Mouse (Mus musculus) CH12.LX (cell line): ENCODE measurements around the gene Rbm41. TPM values are rescaled to one million over a fixed set of nuclear protein-coding genes. Genes with fewer than 3 reads are reported as not detected.

Source experiments
- DNase-seq: peaks from one replicate; pipeline ENCODE4 v3.0.0-alpha.2; 2013; ENCODE audit errors: extremely low read depth
- H3K27ac ChIP-seq: 2 replicates; pipeline ENCODE4 v1.5.1; 2012; ENCODE audit warnings: low read depth, mild to moderate bottlenecking, control low read depth, moderate library complexity; ENCODE audit not compliant: insufficient read depth
- H3K27me3 ChIP-seq: replicated peaks from 2 replicates; pipeline ENCODE3; 2012; ENCODE audit warnings: inconsistent platforms
- H3K36me3 ChIP-seq, 2 experiments: replicated peaks in 1 of 2; 2 replicates each; pipeline versions ENCODE3 to v1.6.1; 2012; ENCODE audit warnings: inconsistent platforms in 1 of 2, low read length in 1 of 2, mild to moderate bottlenecking in 1 of 2, mixed read lengths in 1 of 2, moderate library complexity in 1 of 2; ENCODE audit not compliant: control insufficient read depth in 1 of 2, insufficient read depth in 1 of 2
- H3K4me1 ChIP-seq, 2 experiments: 2 replicates each; pipeline ENCODE4 v1.6.1; 2012; ENCODE audit warnings: inconsistent platforms in 1 of 2, moderate library complexity in 1 of 2; ENCODE audit not compliant: insufficient read depth in 2 of 2, control insufficient read depth in 1 of 2
- H3K4me2 ChIP-seq: 2 replicates; pipeline ENCODE4 v1.6.1; 2012; ENCODE audit warnings: low read depth, mild to moderate bottlenecking, control low read depth; ENCODE audit not compliant: poor library complexity, insufficient read depth, severe bottlenecking
- H3K4me3 ChIP-seq, 3 experiments: fragments of 150-350 bp in 1 of 3; sonication (generic) in 1 of 3; replicated peaks in 1 of 3; 2 replicates each; pipeline versions ENCODE3 to v1.5.1; 2011 to 2012; ENCODE audit warnings: low read depth in 2 of 3, low read length in 2 of 3, mild to moderate bottlenecking in 2 of 3, moderate library complexity in 2 of 3, control low read depth in 1 of 3, improper control_type of control experiment in 1 of 3, inconsistent platforms in 1 of 3, mixed read lengths in 1 of 3; ENCODE audit not compliant: poor library complexity in 1 of 3
- H3K79me2 ChIP-seq: replicated peaks from 2 replicates; pipeline ENCODE4 v1.6.1; 2012; ENCODE audit warnings: mild to moderate bottlenecking, moderate library complexity; ENCODE audit not compliant: control insufficient read depth, poor library complexity, insufficient read depth, severe bottlenecking; ENCODE audit errors: extremely low read depth
- H3K9ac ChIP-seq: 2 replicates; pipeline ENCODE4 v1.6.1; 2012; ENCODE audit warnings: low read depth, mild to moderate bottlenecking, control low read depth, moderate library complexity; ENCODE audit not compliant: insufficient read depth
- H3K9me3 ChIP-seq: replicated peaks from 2 replicates; pipeline ENCODE3; 2012; ENCODE audit warnings: low read length, inconsistent platforms, mixed read lengths
- CHD1 ChIP-seq: IDR thresholded peaks from 2 replicates; pipeline ENCODE4 v1.6.1; 2012; ENCODE audit warnings: low read depth, low read length, improper control_type of control experiment, inconsistent platforms
- CHD2 ChIP-seq: IDR thresholded peaks from 2 replicates; pipeline ENCODE4 v1.6.1; 2011; ENCODE audit warnings: low read length, improper control_type of control experiment
- JUND ChIP-seq: conservative IDR thresholded peaks from 2 replicates; pipeline ENCODE4 v1.6.1; 2011; ENCODE audit warnings: low read depth, low read length, improper control_type of control experiment
- MAX ChIP-seq: IDR thresholded peaks from 2 replicates; pipeline ENCODE4 v1.6.1; 2011; ENCODE audit warnings: low read length, improper control_type of control experiment
- MEF2A ChIP-seq: IDR thresholded peaks from 2 replicates; pipeline ENCODE4 v1.6.1; 2014; ENCODE audit warnings: low read depth, mild to moderate bottlenecking, inconsistent platforms, low read length, improper control_type of control experiment, borderline replicate concordance
- MXI1 ChIP-seq: IDR thresholded peaks from 2 replicates; pipeline ENCODE4 v1.6.1; 2011; ENCODE audit warnings: mild to moderate bottlenecking, low read depth, low read length, improper control_type of control experiment
- MYC ChIP-seq: IDR thresholded peaks from 2 replicates; pipeline ENCODE4 v1.6.1; 2011; ENCODE audit warnings: low read depth, mild to moderate bottlenecking, improper control_type of control experiment, low read length
- NELFE ChIP-seq: IDR thresholded peaks from 2 replicates; pipeline ENCODE4 v1.6.1; 2011; ENCODE audit warnings: low read depth, low read length, improper control_type of control experiment
- PAX5 ChIP-seq: IDR thresholded peaks from 2 replicates; pipeline ENCODE4 v1.6.1; 2012; ENCODE audit warnings: low read length, inconsistent platforms, mixed read lengths
- POLR2A ChIP-seq: IDR thresholded peaks from 2 replicates; pipeline ENCODE4 v1.6.1; 2011; ENCODE audit warnings: low read depth, mild to moderate bottlenecking, improper control_type of control experiment, low read length
- POLR2AphosphoS2 ChIP-seq: IDR thresholded peaks from 2 replicates; pipeline ENCODE4 v1.6.1; 2011; ENCODE audit warnings: low read depth, low read length, improper control_type of control experiment
- SIN3A ChIP-seq: IDR thresholded peaks from 2 replicates; pipeline ENCODE4 v1.6.1; 2012; ENCODE audit warnings: low read length, improper control_type of control experiment, inconsistent platforms
- USF1 ChIP-seq: IDR thresholded peaks from 2 replicates; pipeline ENCODE4 v1.6.1; 2014; ENCODE audit warnings: low read depth, mild to moderate bottlenecking, inconsistent platforms, low read length, improper control_type of control experiment
- USF2 ChIP-seq: conservative IDR thresholded peaks from 2 replicates; pipeline ENCODE4 v1.6.1; 2011; ENCODE audit warnings: low read depth, low read length, improper control_type of control experiment
- dilution Hi-C: fragments of 300-500 bp; cut with MboI; formaldehyde crosslinking; loops from 2 replicates; pipeline ENCODE4 v1.14.3; 2020; ENCODE audit warnings: low sequenced_read_pairs; ENCODE audit not compliant: extremely low pct_unique_long_range_greater_than_20kb, extremely low pct_ligation_motif_present
- in situ Hi-C: fragments of 300-500 bp; cut with MboI; formaldehyde crosslinking; loops from 3 replicates; pipeline ENCODE4 v1.14.3; 2019; ENCODE audit warnings: low sequenced_read_pairs, low pct_ligation_motif_present, low pct_unique_long_range_greater_than_20kb, mixed read lengths
- polyA plus RNA-seq: library from polyadenylated mRNA; unstranded; fragments of >175 nt; gene quantifications from 2 replicates; pipeline ENCODE4 v1.2.1, GENCODE M21; 2012; ENCODE audit warnings: low read depth; ENCODE audit not compliant: insufficient read length
- total RNA-seq, 2 experiments: library from RNA; depleted of rRNA; stranded (reverse); fragments of 300-350 nt in 1 of 2; fragments of >200 nt in 1 of 2; gene quantifications; 2 replicates each; pipeline ENCODE4 v1.2.3; 2012 to 2014

Rbm41 gene
- total and polyA plus RNA-seq, 3 experiments: 6.5 to 11.1 (median 8.9) TPM

- Histone ChIP-seq H3K4me1 (no peaks in the 10 kb centered on the region), H3K4me2 (no peak overlapping the region), H3K36me3 (no peaks in the 10 kb centered on the region), H3K9me3 (no peaks in the 10 kb centered on the region), H3K9ac (no peak overlapping the region), H3K27me3 (no peaks in the 10 kb centered on the region), H3K4me3 (no peak overlapping the region), H3K79me2 (no peaks in the 10 kb centered on the region), H3K27ac (no peak overlapping the region)
- TF ChIP-seq PAX5: no peak
- TF ChIP-seq MAX: no peak
- TF ChIP-seq MEF2A: no peak
- TF ChIP-seq JUND: no peak
- TF ChIP-seq MYC: no peak
- TF ChIP-seq POLR2AphosphoS2: no peak
- no peak for TF ChIP-seq CHD1
- TF ChIP-seq USF2: no peak
- TF ChIP-seq USF1: no peak
- no peak for TF ChIP-seq NELFE
- TF ChIP-seq MXI1: no peak
- no peak for TF ChIP-seq SIN3A
- TF ChIP-seq CHD2: no peak
- no peak for TF ChIP-seq POLR2A
- no peak for DNase-seq
- in situ Hi-C loops: no loop called here
- dilution Hi-C loops: no loop called here
These were observed 157.3 kb downstream of the Rbm41 start for GRCm38 (mm10) chrX:139841091-139841490.

Other genes with a start within 250 kb of the Rbm41 start
- not detected in 2 replicates for gene Ripply1, start 216.2 kb downstream of the Rbm41 start, total RNA-seq (2012; rRNA removed)
- not detected in 2 replicates for gene Ripply1, start 216.2 kb downstream of the Rbm41 start, total RNA-seq (2014; rRNA removed)
- gene Ripply1, start 216.2 kb downstream of the Rbm41 start, polyA plus RNA-seq: not detected in 2 replicates
- not detected in 2 replicates for gene Cldn2, start 197.8 kb downstream of the Rbm41 start, total RNA-seq (2012; rRNA removed)
- gene Cldn2, start 197.8 kb downstream of the Rbm41 start, total RNA-seq (2014; rRNA removed): not detected in 2 replicates
- gene Cldn2, start 197.8 kb downstream of the Rbm41 start, polyA plus RNA-seq: 0.07 TPM in 1 of 2 replicates, not detected in the other
- not detected in 2 replicates for gene Morc4, start 126.9 kb downstream of the Rbm41 start, total RNA-seq (2012; rRNA removed)
- gene Morc4, start 126.9 kb downstream of the Rbm41 start, total RNA-seq (2014; rRNA removed): not detected in 2 replicates
- gene Morc4, start 126.9 kb downstream of the Rbm41 start, polyA plus RNA-seq: not detected in 2 replicates
- 29.3 and 41.8 TPM in 2 replicates for gene Nup62cl, start 64.1 kb upstream of the Rbm41 start, total RNA-seq (2012; rRNA removed)
- 15.1 and 17.0 TPM in 2 replicates for gene Nup62cl, start 64.1 kb upstream of the Rbm41 start, total RNA-seq (2014; rRNA removed)
- 7.2 and 8.3 TPM in 2 replicates for gene Nup62cl, start 64.1 kb upstream of the Rbm41 start, polyA plus RNA-seq
- gene Pih1h3b, start 64.3 kb upstream of the Rbm41 start, total RNA-seq (2012; rRNA removed): 0.92 and 1.8 TPM in 2 replicates
- 0.26 and 0.48 TPM in 2 replicates for gene Pih1h3b, start 64.3 kb upstream of the Rbm41 start, total RNA-seq (2014; rRNA removed)
- 0.20 and 0.22 TPM in 2 replicates for gene Pih1h3b, start 64.3 kb upstream of the Rbm41 start, polyA plus RNA-seq